Mouse (Mus musculus) liver, embryonic 14.5 days (tissue): ENCODE results near the gene Plekhf1. TPM values are rescaled to one million over a fixed set of nuclear protein-coding genes. Genes with fewer than 3 reads are reported as not detected.
A peak's percentile ranks its signal among the peaks of the same experiment; 100 is the strongest.

Experiments
- ATAC-seq: fragments of 200-750 bp; cut with Nextera tagmentation; 2 replicates; pipeline ENCODE4 v1.8.0; 2017; ENCODE audit warnings: moderate number of reproducible peaks, mild to moderate bottlenecking, moderate library complexity; ENCODE audit not compliant: insufficient read depth
- DNase-seq, 3 experiments: peaks; one replicate each; pipeline ENCODE4 v3.0.0-alpha.2; 2012 to 2013; ENCODE audit warnings: low read depth in 3 of 3, low spot score in 3 of 3
- H3K27ac ChIP-seq: fragments of 300-500 bp; sonication (generic); 2 replicates; pipeline ENCODE4 v1.5.1; 2014; ENCODE audit warnings: moderate library complexity, mild to moderate bottlenecking, control low read depth, inconsistent platforms
- H3K27me3 ChIP-seq: fragments of 300-500 bp; sonication (generic); 2 replicates; pipeline ENCODE4 v1.6.1; 2014; ENCODE audit warnings: mild to moderate bottlenecking, low read length, moderate library complexity; ENCODE audit not compliant: control insufficient read depth, insufficient read depth
- H3K36me3 ChIP-seq: fragments of 300-500 bp; sonication (generic); replicated peaks from 2 replicates; pipeline ENCODE4 v1.6.1; 2014; ENCODE audit warnings: low read depth; ENCODE audit not compliant: control insufficient read depth, insufficient read depth
- H3K4me1 ChIP-seq, 2 experiments: fragments of 200-500 bp in 1 of 2; fragments of 300-500 bp in 1 of 2; sonication (generic) in 1 of 2; replicated peaks; 2 replicates each; pipeline ENCODE4 v1.6.1; 2012 to 2014; ENCODE audit warnings: antibody characterized with exemption in 1 of 2, inconsistent platforms in 1 of 2, low read length in 1 of 2; ENCODE audit not compliant: control insufficient read depth in 2 of 2, insufficient read depth in 2 of 2
- H3K4me2 ChIP-seq: fragments of 300-500 bp; sonication (generic); 2 replicates; pipeline ENCODE4 v1.6.1; 2014; ENCODE audit warnings: low read depth, mild to moderate bottlenecking, control low read depth, moderate library complexity
- H3K4me3 ChIP-seq, 2 experiments: fragments of 200-500 bp in 1 of 2; fragments of 300-500 bp in 1 of 2; sonication (generic) in 1 of 2; 2 replicates each; pipeline ENCODE4 v1.5.1; 2012 to 2014; ENCODE audit warnings: low read depth in 2 of 2, low read length in 2 of 2, mild to moderate bottlenecking in 2 of 2, control low read depth in 1 of 2, inconsistent platforms in 1 of 2, moderate library complexity in 1 of 2; ENCODE audit not compliant: insufficient read depth in 1 of 2
- H3K9ac ChIP-seq: fragments of 300-500 bp; sonication (generic); replicated peaks from 2 replicates; pipeline ENCODE4 v1.6.1; 2014; ENCODE audit warnings: mild to moderate bottlenecking, control low read depth, moderate library complexity
- H3K9me3 ChIP-seq: fragments of 300-500 bp; sonication (generic); 2 replicates; pipeline ENCODE4 v1.6.1; 2016; ENCODE audit warnings: low read length, mixed read lengths; ENCODE audit not compliant: control insufficient read depth
- CTCF ChIP-seq: IDR thresholded peaks from 2 replicates; pipeline ENCODE4 v1.5.1; 2016; ENCODE audit warnings: antibody characterized with exemption, low read depth, control low read depth
- EP300 ChIP-seq: IDR thresholded peaks from 2 replicates; pipeline ENCODE4 v1.6.1; 2016; ENCODE audit warnings: antibody characterized with exemption, low read depth
- WGBS: fragments of 180-500 bp; shearing (Covaris S2); extraction: QIAGEN DNeasy Blood & Tissue Kit; methylation state at CpG from one replicate; pipeline ENCODE4 v1.1.7; 2014; ENCODE audit not compliant: insufficient replicate concordance; 5-methylcytosine and 5-hydroxymethylcytosine counted together
- polyA plus RNA-seq, 2 experiments: library from polyadenylated mRNA; depleted of rRNA in 1 of 2; stranded (reverse) in 1 of 2; unstranded in 1 of 2; fragments of >200 nt; fragmentation: Nextera tagmentation in 1 of 2; extraction: Ambion mirVana in 1 of 2; gene quantifications; 2 replicates each; pipeline versions ENCODE4 v1.2.1 to v1.2.3; 2012 to 2014

The Plekhf1 gene
- polyA plus RNA-seq, 2 experiments, result 0.26 to 0.37 TPM

DNA sequence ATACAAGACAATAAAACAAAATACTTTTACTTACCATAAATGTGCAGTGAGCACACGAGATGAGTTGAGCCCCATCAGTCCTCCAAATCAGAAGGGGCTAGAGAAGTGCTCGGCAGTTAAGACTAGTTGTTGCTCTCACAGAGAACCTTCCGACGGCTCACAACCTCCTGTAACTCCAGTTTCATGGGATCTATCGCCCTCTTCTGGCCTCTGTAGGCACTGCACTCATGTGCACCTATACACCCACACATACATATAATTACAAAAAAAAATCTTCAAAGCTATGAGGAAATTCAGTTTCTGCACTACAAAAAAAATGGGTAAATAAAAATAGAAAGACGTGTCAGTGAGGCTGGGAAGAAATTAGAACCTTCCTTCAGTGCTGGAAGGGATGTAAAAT is 23.5 kb downstream of the Plekhf1 start:
- DNase-seq, result no peak
- ATAC-seq, result no peak

DNA sequence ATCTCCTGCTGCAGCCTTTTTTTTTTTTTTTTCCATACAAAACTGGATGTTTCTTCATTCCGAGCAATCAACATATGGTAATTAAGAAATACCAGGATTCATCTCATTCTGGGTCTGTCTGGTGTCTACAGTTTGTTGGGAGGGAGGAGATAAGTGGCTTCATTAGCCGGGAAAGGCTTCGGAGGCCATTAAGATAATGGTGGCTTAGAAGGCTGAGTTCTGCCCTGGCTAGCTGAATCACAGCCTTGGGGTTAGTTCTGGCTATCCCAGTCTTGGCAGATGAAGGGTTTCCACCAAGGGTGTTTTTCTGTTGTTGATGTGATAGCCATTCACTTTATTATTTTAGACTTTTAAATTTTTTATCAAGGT is 26.5 kb downstream of the Plekhf1 start:
- TF ChIP-seq EP300 (no peak), CTCF (no peak)
- no peak overlapping the region for H3K4me3 ChIP-seq
- no peaks in the 10 kb centered on the region for H3K4me1 ChIP-seq
- WGBS, result 27% methylated on average over 3 of the region's 3 CpGs
- no peak overlapping the region for H3K9ac ChIP-seq
- H3K4me2 ChIP-seq, result no peak overlapping the region
- no peaks in the 10 kb centered on the region for H3K36me3 ChIP-seq
- no peaks in the 10 kb centered on the region for H3K27me3 ChIP-seq
- H3K27ac ChIP-seq, result no peak overlapping the region
- ATAC-seq, result no peak
- DNase-seq, result no peak
- no peaks in the 10 kb centered on the region for H3K9me3 ChIP-seq

More for the DNA sequence above, 23.5 kb downstream of the Plekhf1 start:
- TF ChIP-seq EP300 (no peak), CTCF (peak; percentile 43)
- H3K9ac ChIP-seq, result no peak overlapping the region
- no peaks in the 10 kb centered on the region for H3K9me3 ChIP-seq
- H3K4me1 ChIP-seq, result no peaks in the 10 kb centered on the region; a peak in 1 of 4 replicates
- H3K27ac ChIP-seq, result no peak overlapping the region
- H3K36me3 ChIP-seq, result no peaks in the 10 kb centered on the region
- H3K27me3 ChIP-seq, result no peaks in the 10 kb centered on the region
- 64% methylated on average over 6 of the region's 6 CpGs for WGBS
- H3K4me3 ChIP-seq, result no peak overlapping the region
- H3K4me2 ChIP-seq, result no peak overlapping the region

DNA sequence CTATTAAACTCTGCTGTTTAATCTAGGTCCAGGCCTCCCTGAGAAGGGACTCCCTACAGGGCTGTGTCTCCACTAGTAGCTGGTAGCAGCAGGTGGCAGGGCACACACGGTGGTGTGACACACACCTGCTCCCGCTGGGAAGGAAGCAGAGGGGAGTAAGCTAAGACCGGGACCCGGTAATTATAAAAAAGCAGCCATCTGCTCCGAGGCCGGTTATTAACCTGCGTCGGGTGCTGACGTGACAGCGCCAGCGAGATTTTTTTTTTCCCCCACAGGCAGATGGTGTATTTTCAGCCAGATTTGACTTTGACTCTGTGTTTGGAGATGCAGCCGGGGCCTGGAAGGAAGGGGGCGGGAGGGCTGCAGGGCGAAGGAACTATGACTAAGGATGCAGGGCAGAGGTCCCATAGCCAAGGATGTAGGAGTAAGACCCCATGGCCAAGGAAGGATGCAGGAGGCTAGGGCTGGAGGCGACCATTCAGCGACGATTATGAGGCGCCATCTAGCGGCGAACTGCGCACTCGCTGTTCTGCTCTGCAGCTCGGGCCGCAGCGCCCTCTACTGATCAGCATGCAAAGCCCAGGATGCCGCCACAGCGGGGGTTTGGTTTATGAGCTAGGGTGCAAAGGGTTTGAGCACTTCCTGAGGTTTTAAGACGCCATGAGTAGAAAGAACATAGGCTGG is 27.1 kb downstream of the Plekhf1 start:
- Histone ChIP-seq H3K27me3 (no peaks in the 10 kb centered on the region), H3K36me3 (no peaks in the 10 kb centered on the region), H3K4me3 (no peak overlapping the region), H3K9me3 (no peaks in the 10 kb centered on the region), H3K4me2 (peak overlapping the region; percentile 12; the same call in 1 of the 2 replicates), H3K27ac (no peak overlapping the region), H3K9ac (no peak overlapping the region), H3K4me1 (no peaks in the 10 kb centered on the region)
- ATAC-seq, result peak; percentile 76
- DNase-seq, result peak; percentile 47 to 57 (median 54)
- 5% methylated on average over 28 of the region's 28 CpGs for WGBS
- TF ChIP-seq CTCF (peak; percentile 99), EP300 (no peak)

DNA sequence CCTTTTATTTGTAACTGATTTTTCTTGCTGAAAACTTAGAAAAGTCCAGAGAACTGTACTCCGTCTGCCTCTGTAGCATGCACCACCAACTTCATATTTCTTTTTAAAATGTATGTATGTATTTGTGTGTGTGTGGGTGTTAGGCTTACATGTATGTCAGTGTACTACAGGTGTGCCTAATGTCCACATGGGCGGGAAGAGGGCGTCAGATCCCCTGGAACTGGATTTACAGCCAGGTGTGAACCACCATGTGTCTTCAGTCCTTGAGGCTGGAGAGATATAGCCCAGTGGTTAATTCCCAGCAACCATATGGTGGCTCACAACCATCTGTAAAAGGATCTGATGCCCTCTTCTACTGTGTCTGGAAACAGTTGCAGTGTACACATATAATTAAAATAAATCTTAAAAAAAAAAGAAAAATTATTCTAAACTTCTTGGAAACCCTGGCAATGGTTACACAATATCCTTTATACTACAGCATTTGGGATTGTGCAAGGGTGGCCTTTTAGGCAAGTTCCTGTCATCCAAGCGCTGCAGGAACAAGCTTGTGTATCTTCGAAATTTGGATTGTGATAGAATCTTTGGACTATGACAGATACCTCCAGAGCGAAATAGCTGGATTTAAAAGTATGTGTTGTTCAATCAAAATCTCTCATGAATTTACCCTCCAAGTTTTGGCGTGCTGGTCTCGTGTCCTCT is 27.8 kb downstream of the Plekhf1 start:
- Histone ChIP-seq H3K9ac (no peak overlapping the region), H3K36me3 (no peaks in the 10 kb centered on the region), H3K27ac (no peak overlapping the region), H3K4me1 (no peaks in the 10 kb centered on the region), H3K4me2 (no peak overlapping the region), H3K4me3 (no peak overlapping the region), H3K27me3 (no peaks in the 10 kb centered on the region), H3K9me3 (no peaks in the 10 kb centered on the region)
- DNase-seq, result no peak
- no peak for TF ChIP-seq EP300
- no peak for TF ChIP-seq CTCF
- WGBS, result 51% methylated on average over 8 of the region's 8 CpGs
- no peak for ATAC-seq

DNA sequence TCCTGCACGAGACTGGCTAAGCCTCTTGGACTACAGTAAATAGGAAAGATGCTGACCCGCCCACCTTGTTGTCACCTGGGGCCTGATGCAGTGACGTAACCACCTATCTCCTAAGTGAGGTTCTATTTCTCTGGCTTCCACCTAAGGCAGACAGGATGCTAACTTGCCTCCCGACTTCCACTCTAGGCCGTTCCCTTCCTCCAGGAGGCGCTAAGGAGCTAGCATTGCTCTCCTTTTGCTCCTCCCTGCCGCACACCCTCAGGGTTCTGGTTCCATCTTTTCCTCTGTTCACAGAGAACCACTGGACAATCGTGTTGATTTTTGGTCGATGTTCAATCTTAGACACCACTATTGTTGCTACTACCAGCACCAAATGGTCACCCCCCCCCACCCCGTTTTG is 36.2 kb downstream of the Plekhf1 start:
- WGBS, result 53% methylated on average over 10 of the region's 10 CpGs
- peak; percentile 63 for TF ChIP-seq CTCF
- no peak for TF ChIP-seq EP300
- H3K4me2 ChIP-seq, result no peak overlapping the region
- no peaks in the 10 kb centered on the region for H3K27me3 ChIP-seq
- H3K36me3 ChIP-seq, result no peaks in the 10 kb centered on the region
- no peak overlapping the region for H3K4me3 ChIP-seq
- ATAC-seq (no peak), DNase-seq (no peak)
- H3K4me1 ChIP-seq, result peaks cover 0 to 5% of the 10 kb centered on the region in 2 experiments; a peak in 1 of 4 replicates
- H3K27ac ChIP-seq, result no peak overlapping the region
- no peaks in the 10 kb centered on the region for H3K9me3 ChIP-seq
- no peak overlapping the region for H3K9ac ChIP-seq
